Mouse (Mus musculus): ENCODE results near the gene E4f1. TPM values are rescaled to one million over a fixed set of nuclear protein-coding genes. Genes with fewer than 3 reads are reported as not detected.

The E4f1 gene
- total RNA-seq, 1 experiment from 2014 or later = 26.9 TPM

- no peak for ATAC-seq (replicated peaks; ENCODE audit: insufficient number of reproducible peaks, low FRiP score, low TSS enrichment, poor library complexity, severe bottlenecking)
Measured at GRCm38 (mm10) chr17:24485090-24485860, 15.2 kb upstream of the E4f1 start.

- no peak for ATAC-seq (replicated peaks; ENCODE audit: insufficient number of reproducible peaks, low FRiP score, low TSS enrichment, poor library complexity, severe bottlenecking)
Measured at GRCm38 (mm10) chr17:24483495-24483894, 13.4 kb upstream of the E4f1 start.

- no peak for ATAC-seq (replicated peaks; ENCODE audit: insufficient number of reproducible peaks, low FRiP score, low TSS enrichment, poor library complexity, severe bottlenecking)
Measured at GRCm38 (mm10) chr17:24481027-24481815, 11.1 kb upstream of the E4f1 start.

- no peak for ATAC-seq (replicated peaks; ENCODE audit: insufficient number of reproducible peaks, low FRiP score, low TSS enrichment, poor library complexity, severe bottlenecking)
Measured at GRCm38 (mm10) chr17:24480201-24480826, 10.2 kb upstream of the E4f1 start.

- ATAC-seq (replicated peaks; ENCODE audit: insufficient number of reproducible peaks, low FRiP score, low TSS enrichment, poor library complexity, severe bottlenecking) = no peak
Measured at GRCm38 (mm10) chr17:24479431-24479830, 9.3 kb upstream of the E4f1 start.

- peak; percentile 93 for ATAC-seq (replicated peaks; ENCODE audit: insufficient number of reproducible peaks, low FRiP score, low TSS enrichment, poor library complexity, severe bottlenecking)
Measured at GRCm38 (mm10) chr17:24478663-24479380, 8.7 kb upstream of the E4f1 start, which contains the start of gene Mlst8. Mlst8 (minus strand) TSS chr17:24479078.

GRCm38 (mm10) chr17:24477985-24478600 lies 8.0 kb upstream of the E4f1 start:
- ATAC-seq (replicated peaks; ENCODE audit: insufficient number of reproducible peaks, low FRiP score, low TSS enrichment, poor library complexity, severe bottlenecking) = no peak

- no peak for ATAC-seq (replicated peaks; ENCODE audit: insufficient number of reproducible peaks, low FRiP score, low TSS enrichment, poor library complexity, severe bottlenecking)
Measured at GRCm38 (mm10) chr17:24477053-24477984, 7.2 kb upstream of the E4f1 start.

GRCm38 (mm10) chr17:24476022-24476776 lies 6.1 kb upstream of the E4f1 start:
- ATAC-seq (replicated peaks; ENCODE audit: insufficient number of reproducible peaks, low FRiP score, low TSS enrichment, poor library complexity, severe bottlenecking) = no peak

GRCm38 (mm10) chr17:24475586-24475985 lies 5.5 kb upstream of the E4f1 start:
- ATAC-seq (replicated peaks; ENCODE audit: insufficient number of reproducible peaks, low FRiP score, low TSS enrichment, poor library complexity, severe bottlenecking) = no peak

GRCm38 (mm10) chr17:24474557-24474956 lies 4.4 kb upstream of the E4f1 start:
- ATAC-seq (replicated peaks; ENCODE audit: insufficient number of reproducible peaks, low FRiP score, low TSS enrichment, poor library complexity, severe bottlenecking) = no peak

GRCm38 (mm10) chr17:24473612-24474275 lies 3.6 kb upstream of the E4f1 start, which contains the start of gene Bricd5:
Bricd5 (plus strand) TSS chr17:24473884.
- ATAC-seq (replicated peaks; ENCODE audit: insufficient number of reproducible peaks, low FRiP score, low TSS enrichment, poor library complexity, severe bottlenecking) = no peak

GRCm38 (mm10) chr17:24472512-24472911 lies 2.4 kb upstream of the E4f1 start:
- ATAC-seq (replicated peaks; ENCODE audit: insufficient number of reproducible peaks, low FRiP score, low TSS enrichment, poor library complexity, severe bottlenecking) = no peak

- no peak for ATAC-seq (replicated peaks; ENCODE audit: insufficient number of reproducible peaks, low FRiP score, low TSS enrichment, poor library complexity, severe bottlenecking)
Measured at GRCm38 (mm10) chr17:24470701-24471527, 801 bp upstream of the E4f1 start.

GRCm38 (mm10) chr17:24469336-24469909 lies 690 bp downstream of the E4f1 start:
- ATAC-seq (replicated peaks; ENCODE audit: insufficient number of reproducible peaks, low FRiP score, low TSS enrichment, poor library complexity, severe bottlenecking) = no peak

Measured in monocyte, adult 5-6 weeks (primary cell).